Mouse (Mus musculus) heart, adult 11 months (tissue): ENCODE measurements around the gene Fcrls.

ENCODE experiments used
- DNase-seq: peaks from one replicate; pipeline ENCODE4 v3.0.0; 2022

Gene Fcrls

GRCm38 (mm10) chr3:87263436-87263835 is at the start of gene Fcrls:
Gene Fcrls (minus strand): TSS chr3:87263738.
- DNase-seq = peak; percentile 90

GRCm38 (mm10) chr3:87309922-87310321 is 46.4 kb upstream of the Fcrls start:
- DNase-seq = no peak

- peak; percentile 94 for DNase-seq
These were observed 36.4 kb upstream of the Fcrls start for GRCm38 (mm10) chr3:87299901-87300300.

- DNase-seq = peak; percentile 94
These were observed 10.8 kb upstream of the Fcrls start for GRCm38 (mm10) chr3:87274372-87274771.

- no peak for DNase-seq
These were observed 3.0 kb upstream of the Fcrls start for GRCm38 (mm10) chr3:87266581-87266980.

GRCm38 (mm10) chr3:87255239-87255638 is 8.3 kb downstream of the Fcrls start:
- peak; percentile 92 for DNase-seq

- no peak for DNase-seq
These were observed 14.0 kb downstream of the Fcrls start for GRCm38 (mm10) chr3:87249571-87249970.

- peak; percentile 82 for DNase-seq
These were observed 16.2 kb downstream of the Fcrls start for GRCm38 (mm10) chr3:87247292-87247691.

- DNase-seq = peak; percentile 86
These were observed 19.9 kb downstream of the Fcrls start for GRCm38 (mm10) chr3:87243654-87244053.

GRCm38 (mm10) chr3:87240909-87241308 is 22.6 kb downstream of the Fcrls start:
- DNase-seq = peak; percentile 50

- DNase-seq = peak; percentile 66
These were observed 39.9 kb downstream of the Fcrls start for GRCm38 (mm10) chr3:87223636-87224035.

- DNase-seq = no peak
These were observed 41.2 kb downstream of the Fcrls start for GRCm38 (mm10) chr3:87222346-87222745.

GRCm38 (mm10) chr3:87215176-87215575 is 48.4 kb downstream of the Fcrls start:
- no peak for DNase-seq

- DNase-seq = peak; percentile 78
These were observed 49.2 kb downstream of the Fcrls start for GRCm38 (mm10) chr3:87214221-87214864.

- DNase-seq = peak; percentile 83
These were observed 57.0 kb downstream of the Fcrls start for GRCm38 (mm10) chr3:87206336-87207075.
